Mouse (Mus musculus): Measurements from ENCODE around the gene Gm21310. TPM values are rescaled to one million over a fixed set of nuclear protein-coding genes. Genes with fewer than 3 reads are reported as not detected.
"Not testable (repeated sequence)": the region's sequence is repeated elsewhere in the genome, so short reads cannot be mapped to it uniquely, and the experiment has no call there.

Gene Gm21310
- total RNA-seq (2018; cell fraction: chromatin; rRNA removed): not detected
- total RNA-seq (2018; cell fraction: cytosol; rRNA removed): not detected
- total RNA-seq (2018; cell fraction: nucleus; rRNA removed): not detected
- polyA plus RNA-seq (2018): not detected in 3 replicates

DNA sequence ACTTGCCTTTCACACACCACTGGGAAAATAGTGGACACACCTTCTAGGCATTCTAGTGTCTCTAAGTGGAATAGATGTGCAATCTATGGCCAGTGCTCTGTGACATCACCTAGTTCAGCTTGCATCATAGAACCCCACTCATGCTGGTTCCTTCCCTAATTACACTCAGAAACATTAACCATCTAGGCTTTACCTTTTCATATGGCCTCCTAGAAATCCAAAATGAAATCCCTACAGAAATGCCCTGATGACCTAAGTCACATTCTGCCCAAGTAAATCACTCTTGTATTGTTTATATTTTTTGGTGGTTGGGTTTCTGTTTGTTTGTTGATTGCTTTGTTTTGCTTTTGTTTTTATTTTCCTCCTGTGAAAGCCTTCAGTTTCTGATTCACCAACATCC is at the start of gene Gm21310:
Gene Gm21310 (minus strand): TSS at position 101 of the 400 bp plus-strand sequence.
- not testable (repeated sequence) for H3K4me3 ChIP-seq (ENCODE audit: inconsistent target); H3K79me2 ChIP-seq (ENCODE audit: inconsistent target); H3K27ac ChIP-seq; H3K36me3 ChIP-seq (ENCODE audit: inconsistent target)

Other genes starting within 250 kb of the Gm21310 start
- not detected in 3 replicates for gene Gm20834, start 177.4 kb upstream of the Gm21310 start, polyA plus RNA-seq (2018)

Measured in macrophage (primary cell).